Mouse (Mus musculus): ENCODE data around the gene Wfdc5.

DNA sequence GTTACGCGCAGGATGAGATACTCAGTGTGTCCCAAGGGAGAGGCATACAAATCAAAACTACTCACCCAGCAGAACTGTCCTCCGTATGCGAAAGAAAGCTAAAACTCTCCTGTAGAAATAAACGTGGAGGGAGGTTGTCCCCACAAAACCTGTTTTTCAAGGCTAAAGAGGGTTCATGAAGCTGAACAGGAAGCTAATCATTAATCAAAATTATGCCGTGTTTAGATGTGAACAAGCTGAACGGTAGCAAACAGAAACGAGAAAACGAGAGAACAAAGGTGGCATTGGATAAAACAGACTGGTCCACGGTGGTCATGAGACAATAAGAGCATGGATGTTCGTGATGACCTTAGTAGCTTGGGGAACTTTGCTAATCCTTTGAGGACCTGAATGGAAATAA, 39.0 kb upstream of the Wfdc5 start, which contains the start of gene Wfdc15b:
- TF ChIP-seq FLI1 (IDR thresholded peaks at IDR 0.05; ENCODE audit: low read length), result no peak
- no peak for TF ChIP-seq GATA1 (IDR thresholded peaks at IDR 0.05; ENCODE audit: borderline replicate concordance, low read length)
